Mouse (Mus musculus) bone marrow, adult 2 months (tissue): ENCODE measurements around the gene Dkk3.

Experiments used
- CTCF ChIP-seq: fragments of 200-500 bp; IDR thresholded peaks from 2 replicates; pipeline ENCODE4 v1.5.1; 2011; ENCODE audit warnings: low read length, control low read depth; ENCODE audit not compliant: control insufficient read depth, insufficient read depth
- POLR2A ChIP-seq: fragments of 200-500 bp; IDR thresholded peaks from 2 replicates; pipeline ENCODE4 v1.6.1; 2011; ENCODE audit warnings: low read depth, mild to moderate bottlenecking, control low read depth, low read length, borderline replicate concordance; ENCODE audit not compliant: control insufficient read depth

DNA sequence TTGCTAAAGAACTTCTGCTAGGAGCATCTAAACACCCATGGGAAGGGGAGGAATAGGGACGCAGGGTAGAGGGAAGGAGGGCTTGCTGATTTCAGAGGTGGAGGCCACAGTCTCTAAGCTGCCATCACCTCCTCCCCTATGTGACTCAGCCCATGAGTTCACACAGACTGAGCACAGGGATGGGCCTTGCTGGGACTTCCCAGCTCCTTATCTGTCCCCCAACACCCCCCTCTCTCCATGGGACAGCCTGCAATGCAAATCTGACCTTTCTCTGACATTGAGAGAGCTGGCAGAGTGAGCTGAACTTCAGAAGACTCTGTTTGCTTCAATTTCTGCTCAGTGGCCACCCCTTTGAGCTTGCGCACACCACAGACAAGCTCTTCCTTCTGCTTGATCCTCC, 18.1 kb downstream of the Dkk3 start:
- no peak for TF ChIP-seq POLR2A
- TF ChIP-seq CTCF, result no peak
